Comparison of ENCODE assay signal across 20 mouse cellular contexts in genomic region chr6:139821916-139822315, GRCm38 (mm10).
DNase-seq lines count a peak whose midpoint lies in the region; ATAC-seq and TF ChIP-seq lines count a peak whose summit lies in the region.
"Had no signal": no experiment of that assay in that cellular context is flagged by ENCODE, and none has a peak within 500 bp of the region (broad histone marks: within the 10 kb centered on the region; RNA-seq: fewer than 3 reads in every experiment).

No protein-coding gene starts in this region.

- DNase-seq in cerebellum, postnatal 10 days = peak; percentile 4
- DNase-seq in cerebellum, adult 8-10 months = no peak
- peak; percentile 18 for DNase-seq in kidney, postnatal 14 days
- DNase-seq in kidney, adult 18-20 months = no peak
- DNase-seq in Muller cell, postnatal 12 days (ENCODE audit: inconsistent ontology term) = peak; percentile 72
- DNase-seq in Patski (ENCODE audit: low read depth, low spot score) = peak; percentile 12
- DNase-seq: adrenal gland, adult 8-10 months; B cell, adult 2 months; gastrocnemius, postnatal 25 days; heart, adult 11 months; layer of hippocampus, postnatal 36 days; liver; right cerebral cortex, postnatal 25 days had no signal

- TF ChIP-seq CTCF in Patski (IDR thresholded peaks at IDR 0.05) = no peak

- in situ Hi-C loops in Patski (cut with MboI; ENCODE audit: low pct_unique_long_range_greater_than_20kb) = no loop called here

- CTCF ChIA-PET in Patski (lab: Charles Lee) = no interaction called here

- POLR2A ChIA-PET in Patski (lab: Charles Lee) = no interaction called here

- no peaks in the 10 kb centered on the region for H3K27me3 ChIP-seq in Patski
- H3K27me3 ChIP-seq: heart, embryonic 15.5 days; lung, embryonic 15.5 days; midbrain, embryonic 12.5 days; neural tube, embryonic 15.5 days; stomach, embryonic 15.5 days had no signal

- ATAC-seq in Patski = no peak
- ATAC-seq: forebrain, embryonic 14.5 days; intestine, embryonic 16.5 days had no signal

Comparison
In these comparisons a context has a peak if more than half of its experiments do, and no peak if none do; other contexts are left out.
1. DNase-seq: peak in cerebellum, postnatal 10 days (2 of 2), kidney, postnatal 14 days (single experiment), Muller cell, postnatal 12 days (single experiment) and Patski (single experiment); none in cerebellum, adult 8-10 months (single experiment) and kidney, adult 18-20 months (single experiment).